In the genomic region with DNA sequence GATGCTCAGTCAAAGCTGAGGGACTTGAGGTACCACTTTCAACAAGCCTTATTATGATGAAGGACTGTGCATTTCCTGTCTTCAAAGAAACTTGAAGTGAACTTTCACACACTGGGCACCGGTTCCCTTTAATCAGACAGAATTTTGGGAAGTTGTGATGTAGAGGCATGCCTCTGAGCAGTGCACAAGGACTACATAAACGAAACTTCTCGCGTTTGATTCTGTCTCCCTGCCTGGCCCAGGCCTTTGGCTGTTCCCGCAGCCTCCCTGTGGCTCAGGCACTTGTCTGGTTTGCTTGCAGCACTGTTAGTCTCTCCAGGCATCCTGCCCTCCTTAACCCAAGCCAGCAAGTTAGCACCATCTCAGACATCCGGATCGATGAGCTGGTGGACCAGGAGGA, we compare ENCODE assay signal across 9 mouse cellular contexts. TPM values are rescaled to one million over a fixed set of nuclear protein-coding genes. Genes with fewer than 3 reads are reported as not detected.
A peak's percentile ranks its signal among the peaks of the same experiment; 100 is the strongest.
DNase-seq lines count a peak whose midpoint lies in the region; ATAC-seq and TF ChIP-seq lines count a peak whose summit lies in the region.
"Had no signal": no experiment of that assay in that cellular context is flagged by ENCODE, and none has a peak within 500 bp of the region (broad histone marks: within the 10 kb centered on the region; RNA-seq: fewer than 3 reads in every experiment).

No protein-coding gene starts in this region.

- H3K36me3 ChIP-seq in lung, embryonic 14.5 days (ENCODE audit: insufficient read depth), result no peaks in the 10 kb centered on the region
- H3K36me3 ChIP-seq in splenic B cell, adult 2 months (ENCODE audit: control insufficient read depth, insufficient read depth, low read length, poor library complexity, severe bottlenecking), result no peaks in the 10 kb centered on the region
- H3K36me3 ChIP-seq: neural tube, embryonic 15.5 days had no signal

- H3K9ac ChIP-seq in lung, embryonic 14.5 days, result no peak overlapping the region
- H3K9ac ChIP-seq: neural tube, embryonic 15.5 days had no signal

- ATAC-seq in cerebellum, adult (ENCODE audit: insufficient number of reproducible peaks, low FRiP score, low TSS enrichment), result no peak
- ATAC-seq in lung, embryonic 14.5 days (ENCODE audit: insufficient read depth), result no peak

- no peaks in the 10 kb centered on the region for H3K27me3 ChIP-seq in lung, embryonic 14.5 days (ENCODE audit: insufficient read depth, low read length)
- H3K27me3 ChIP-seq in splenic B cell, adult 2 months (ENCODE audit: control insufficient read depth, insufficient read depth, low read length, poor library complexity, severe bottlenecking), result no peaks in the 10 kb centered on the region
- H3K27me3 ChIP-seq: neural tube, embryonic 15.5 days had no signal

- peak; percentile 42 for DNase-seq in cerebellum, adult 11-12 months
- peak; percentile 21 for DNase-seq in lung, embryonic 14.5 days
- no peak for DNase-seq in lung, postnatal 25 days (ENCODE audit: low spot score)
- peak; percentile 26 for DNase-seq in splenic B cell, adult 2 months (ENCODE audit: low read depth, low spot score)
- DNase-seq in kidney, postnatal 4 days, result no peak
- no peak for DNase-seq in right cerebral cortex, postnatal 14 days

- H3K4me3 ChIP-seq in lung, embryonic 14.5 days (ENCODE audit: low read depth, low read length), result no peak overlapping the region
- no peak overlapping the region for H3K4me3 ChIP-seq in cortical plate, adult 2 months (ENCODE audit: insufficient read depth, low read length)
- H3K4me3 ChIP-seq: neural tube, embryonic 15.5 days had no signal

- WGBS in lung, embryonic 14.5 days, result 52% methylated on average over 7 of the region's 7 CpGs

- H3K4me2 ChIP-seq in lung, embryonic 14.5 days, result no peak overlapping the region
- H3K4me2 ChIP-seq: neural tube, embryonic 15.5 days had no signal

- no peak overlapping the region for H3K27ac ChIP-seq in lung, embryonic 14.5 days (ENCODE audit: low read depth)
- H3K27ac ChIP-seq in cortical plate, adult 2 months (ENCODE audit: insufficient read depth, low read length), result peak overlapping the region; percentile 62; the same call in 1 of the 2 replicates
- H3K27ac ChIP-seq: neural tube, embryonic 15.5 days had no signal

- TF ChIP-seq CTCF in lung, embryonic 14.5 days (IDR thresholded peaks at IDR 0.05; ENCODE audit: low read depth), result no peak
- TF ChIP-seq CTCF in cortical plate, adult 2 months (IDR thresholded peaks at IDR 0.05; ENCODE audit: extremely low read depth, insufficient read depth, low read length), result no peak

- TF ChIP-seq POLR2A in cortical plate, adult 2 months (IDR thresholded peaks at IDR 0.05; ENCODE audit: extremely low read depth, insufficient read depth, low read length), result no peak

- no peaks in the 10 kb centered on the region for H3K4me1 ChIP-seq in lung, embryonic 14.5 days (ENCODE audit: insufficient read depth)
- H3K4me1 ChIP-seq in cortical plate, adult 2 months (ENCODE audit: control insufficient read depth, insufficient read depth, low read length), result peaks cover 11% of the 10 kb centered on the region
- H3K4me1 ChIP-seq: neural tube, embryonic 15.5 days had no signal

- no peaks in the 10 kb centered on the region for H3K9me3 ChIP-seq in lung, embryonic 14.5 days (ENCODE audit: low read depth, low read length)
- H3K9me3 ChIP-seq: neural tube, embryonic 15.5 days had no signal

RNA-seq across cellular contexts. Expression of a gene that starts 10.2 kb away (rescaled TPM):
- polyA plus RNA-seq in lung, embryonic 14.5 days (2014; fragmentation: Nextera tagmentation; extraction: Ambion mirVana), result 1.9 and 2.0 TPM in 2 replicates
- 2.2 and 3.0 TPM in 2 replicates for polyA plus RNA-seq in cortical plate, adult 2 months (2012; rRNA removed)

RNA-seq across cellular contexts. Expression of a gene that starts 39.4 kb away (rescaled TPM):
- polyA plus RNA-seq in lung, embryonic 14.5 days (2014; fragmentation: Nextera tagmentation; extraction: Ambion mirVana), result 32.8 and 36.1 TPM in 2 replicates
- 53.3 and 61.4 TPM in 2 replicates for polyA plus RNA-seq in cortical plate, adult 2 months (2012; rRNA removed)

RNA-seq across cellular contexts. Expression of a gene that starts 58.0 kb away (rescaled TPM):
- 27.0 and 31.5 TPM in 2 replicates for polyA plus RNA-seq in lung, embryonic 14.5 days (2014; fragmentation: Nextera tagmentation; extraction: Ambion mirVana)
- polyA plus RNA-seq in cortical plate, adult 2 months (2012; rRNA removed), result 76.2 and 79.2 TPM in 2 replicates

Comparison
In these comparisons a context has a peak if more than half of its experiments do, and no peak if none do; other contexts are left out.
1. DNase-seq: peak in cerebellum, adult 11-12 months (single experiment), lung, embryonic 14.5 days (single experiment) and splenic B cell, adult 2 months (single experiment); none in lung, postnatal 25 days (single experiment), kidney, postnatal 4 days (0 of 2) and right cerebral cortex, postnatal 14 days (single experiment).